Mouse (Mus musculus): ENCODE data around the gene Pigk.

- TF ChIP-seq CTCF (IDR thresholded peaks at IDR 0.05; ENCODE audit: low read depth) = peak; percentile 8; the same call in 1 of the 2 replicates
- no peak for TF ChIP-seq EP300 (IDR thresholded peaks at IDR 0.05; ENCODE audit: low read depth)
These were observed 943 bp upstream of the Pigk start for GRCm38 (mm10) chr3:152712957-152713356.
